Mouse (Mus musculus) right cerebral cortex, postnatal 14 days (tissue): ENCODE data around the gene Cnn3.

Experiments used
- DNase-seq: peaks from one replicate; pipeline ENCODE4 v3.0.0; 2022

Gene Cnn3

GRCm38 (mm10) chr3:121500225-121500624 lies 73.9 kb downstream of the Cnn3 start:
- peak; percentile 65 for DNase-seq

GRCm38 (mm10) chr3:121500734-121501133 lies 74.4 kb downstream of the Cnn3 start:
- no peak for DNase-seq

GRCm38 (mm10) chr3:121504927-121505487 lies 78.7 kb downstream of the Cnn3 start:
- DNase-seq = no peak

GRCm38 (mm10) chr3:121506175-121506574 lies 79.9 kb downstream of the Cnn3 start:
- DNase-seq = no peak

- no peak for DNase-seq
These were observed 80.5 kb downstream of the Cnn3 start for GRCm38 (mm10) chr3:121506756-121507155.

GRCm38 (mm10) chr3:121507678-121508077 lies 81.4 kb downstream of the Cnn3 start:
- DNase-seq = no peak
